Mouse (Mus musculus) spleen, postnatal 14 days (tissue): ENCODE measurements at regions not wholly inside any gene's neighbourhood (a gene's known extent, or its start where the extent isn't known, plus 50 kb on each side); places are given as distances from the start of the nearest gene placed in this dataset.

ENCODE experiments used
- DNase-seq, 2 experiments: peaks; one replicate each; pipeline ENCODE4 v3.0.0; 2021 to 2022; ENCODE audit warnings: low spot score in 2 of 2

GRCm38 (mm10) chr8:34756916-34757315 lies 645.4 kb upstream of the Gm10131 start:
- no peak for DNase-seq

- no peak for DNase-seq
Observed at GRCm38 (mm10) chr8:34756171-34756570, 644.6 kb upstream of the Gm10131 start.

- DNase-seq: no peak
Observed at GRCm38 (mm10) chr8:34755480-34755879, 643.9 kb upstream of the Gm10131 start.

- DNase-seq: no peak
Observed at GRCm38 (mm10) chr8:34753046-34753445, 641.5 kb upstream of the Gm10131 start.

- no peak for DNase-seq
Observed at GRCm38 (mm10) chr8:34748521-34748920, 637.0 kb upstream of the Gm10131 start.

GRCm38 (mm10) chr8:34745706-34746105 lies 634.2 kb upstream of the Gm10131 start:
- DNase-seq: no peak

GRCm38 (mm10) chr8:34744682-34745081 lies 633.1 kb upstream of the Gm10131 start:
- DNase-seq: no peak

GRCm38 (mm10) chr8:34744179-34744578 lies 632.6 kb upstream of the Gm10131 start:
- DNase-seq: no peak

GRCm38 (mm10) chr8:34743137-34743536 lies 631.6 kb upstream of the Gm10131 start:
- no peak for DNase-seq

- DNase-seq: no peak
Observed at GRCm38 (mm10) chr8:34740836-34741235, 629.3 kb upstream of the Gm10131 start.

- DNase-seq: no peak
Observed at GRCm38 (mm10) chr8:34739836-34740804, 628.6 kb upstream of the Gm10131 start.

- no peak for DNase-seq
Observed at GRCm38 (mm10) chr8:34736214-34736613, 624.7 kb upstream of the Gm10131 start.

GRCm38 (mm10) chr8:34735006-34735405 lies 623.5 kb upstream of the Gm10131 start:
- DNase-seq: no peak

- DNase-seq: no peak
Observed at GRCm38 (mm10) chr8:34732808-34733207, 621.3 kb upstream of the Gm10131 start.

- no peak for DNase-seq
Observed at GRCm38 (mm10) chr8:34732362-34732761, 620.8 kb upstream of the Gm10131 start.

GRCm38 (mm10) chr8:34731096-34731999 lies 619.8 kb upstream of the Gm10131 start:
- no peak for DNase-seq

- DNase-seq: no peak
Observed at GRCm38 (mm10) chr8:34729585-34729984, 618.0 kb upstream of the Gm10131 start.

GRCm38 (mm10) chr8:34727699-34728098 lies 616.2 kb upstream of the Gm10131 start:
- DNase-seq: no peak

GRCm38 (mm10) chr8:34726145-34726767 lies 614.7 kb upstream of the Gm10131 start:
- DNase-seq: no peak

- no peak for DNase-seq
Observed at GRCm38 (mm10) chr8:34725546-34725945, 614.0 kb upstream of the Gm10131 start.

GRCm38 (mm10) chr8:34709911-34710733 lies 598.6 kb upstream of the Gm10131 start:
- DNase-seq: no peak
